Mouse (Mus musculus): Measurements from ENCODE around the gene Trpc4ap.

GRCm38 (mm10) chr2:155636881-155637280 lies 55.3 kb downstream of the Trpc4ap start:
- TF ChIP-seq EP300 (IDR thresholded peaks at IDR 0.05; ENCODE audit: low read depth) (no peak), CTCF (IDR thresholded peaks at IDR 0.05; ENCODE audit: low read depth) (no peak)
